Mouse (Mus musculus) heart, postnatal 0 days (tissue): ENCODE measurements around the gene Cdc26.

Source experiments
- CTCF ChIP-seq: IDR thresholded peaks from 2 replicates; pipeline ENCODE4 v1.5.1; 2016; ENCODE audit warnings: antibody characterized with exemption, control low read depth, low read depth
- EP300 ChIP-seq: IDR thresholded peaks from 2 replicates; pipeline ENCODE4 v1.6.1; 2016; ENCODE audit warnings: antibody characterized with exemption, low read depth

DNA sequence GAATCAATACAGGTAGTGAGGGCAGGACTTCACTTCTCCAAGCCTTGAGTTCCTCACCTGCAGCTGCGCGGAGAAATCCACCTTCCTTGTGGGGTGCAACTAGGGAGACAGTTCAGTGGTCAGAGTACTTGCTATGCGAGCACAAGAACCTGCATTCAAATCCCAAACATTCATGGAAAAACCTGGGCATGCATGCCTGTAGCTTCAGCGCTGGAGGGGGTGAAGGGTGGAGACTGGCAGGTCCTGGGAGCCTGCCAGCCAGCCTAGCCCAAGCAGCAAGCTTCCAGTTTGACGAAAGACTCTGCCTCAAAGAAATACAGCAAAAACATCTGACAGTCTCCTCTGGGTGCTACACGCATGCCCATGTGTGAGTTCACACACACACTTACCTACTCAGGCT lies 26.6 kb upstream of the Cdc26 start, which contains the start of gene Rnf183:
- TF ChIP-seq CTCF (no peak), EP300 (no peak)
